Mouse (Mus musculus) embryonic facial prominence, embryonic 10.5 days (tissue): ENCODE measurements at regions not wholly inside any gene's neighbourhood (a gene's known extent, or its start where the extent isn't known, plus 50 kb on each side); places are given as distances from the start of the nearest gene placed in this dataset.

ENCODE experiments used
- DNase-seq: peaks from one replicate; pipeline ENCODE4 v3.0.0-alpha.2; 2017; ENCODE audit warnings: low spot score
- H3K27ac ChIP-seq: fragments of 300-500 bp; sonication (generic); replicated peaks from 2 replicates; pipeline ENCODE4 v1.5.1; 2016; ENCODE audit warnings: mild to moderate bottlenecking
- H3K27me3 ChIP-seq: fragments of 300-500 bp; sonication (generic); replicated peaks from 2 replicates; pipeline ENCODE4 v1.6.1; 2016; ENCODE audit warnings: low read depth, mild to moderate bottlenecking; ENCODE audit not compliant: poor library complexity, severe bottlenecking
- H3K36me3 ChIP-seq: fragments of 300-500 bp; sonication (generic); replicated peaks from 2 replicates; pipeline ENCODE4 v1.6.1; 2016; ENCODE audit warnings: mild to moderate bottlenecking, moderate library complexity
- H3K4me1 ChIP-seq: fragments of 300-500 bp; sonication (generic); 2 replicates; pipeline ENCODE4 v1.6.1; 2016
- H3K4me3 ChIP-seq: fragments of 300-500 bp; sonication (generic); 2 replicates; pipeline ENCODE4 v1.5.1; 2016; ENCODE audit warnings: mild to moderate bottlenecking, moderate library complexity
- H3K9me3 ChIP-seq: fragments of 300-500 bp; sonication (generic); 2 replicates; pipeline ENCODE4 v1.6.1; 2016; ENCODE audit warnings: mild to moderate bottlenecking
- WGBS: fragments of 180-500 bp; shearing (Covaris S2); methylation state at CpG from one replicate; pipeline ENCODE4 v1.1.7; 2016; 5-methylcytosine and 5-hydroxymethylcytosine counted together

DNA sequence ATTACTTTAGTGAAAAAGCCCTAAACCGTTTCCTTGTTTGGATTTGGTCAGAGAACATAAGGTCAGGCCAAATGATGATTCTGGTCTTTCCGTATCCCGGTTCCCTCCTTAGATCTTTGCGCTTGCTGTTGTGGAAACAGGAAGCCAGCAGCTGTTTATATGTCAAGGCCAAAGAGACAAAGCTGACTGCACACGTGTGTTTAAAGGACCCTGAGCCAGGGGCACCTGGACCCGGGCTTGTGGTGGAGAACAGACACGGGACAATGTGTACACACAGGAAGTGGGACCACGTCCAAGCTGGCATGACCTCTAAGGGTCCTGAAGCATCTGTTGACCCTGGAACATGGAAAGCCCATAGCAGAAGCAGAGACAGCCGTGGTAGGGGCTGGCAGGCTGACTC is 233.4 kb upstream of the Stt3b start:
- H3K4me1 ChIP-seq: peaks cover 26% of the 10 kb centered on the region
- DNase-seq: no peak
- 77% methylated on average over 9 of the region's 9 CpGs for WGBS
- no peaks in the 10 kb centered on the region for H3K36me3 ChIP-seq
- H3K4me3 ChIP-seq: no peak overlapping the region
- peak overlapping the region; percentile 24; the same call in 1 of the 2 replicates for H3K27ac ChIP-seq
- H3K27me3 ChIP-seq: no peaks in the 10 kb centered on the region
- peaks cover 4% of the 10 kb centered on the region; the same call in 1 of the 2 replicates for H3K9me3 ChIP-seq

DNA sequence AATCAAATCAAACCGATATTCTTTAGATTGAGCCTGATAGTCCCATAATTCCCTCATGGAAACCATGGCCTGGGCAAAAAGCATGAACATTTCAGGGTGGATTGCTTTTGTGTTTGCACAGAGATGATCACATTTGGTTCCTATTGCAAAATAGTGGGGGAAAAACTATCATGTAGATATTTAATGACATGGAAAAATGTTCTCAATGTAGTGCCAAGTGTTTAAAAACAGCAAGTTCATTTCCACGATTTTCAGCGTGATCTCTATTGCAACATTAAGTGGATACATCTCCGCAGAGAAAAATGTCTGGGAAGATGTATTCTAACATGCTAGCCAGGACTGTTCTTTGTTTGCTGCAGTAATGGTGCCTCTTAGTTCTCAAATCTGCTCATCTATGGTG is 235.0 kb upstream of the Stt3b start:
- H3K27ac ChIP-seq: no peak overlapping the region
- H3K4me3 ChIP-seq: no peak overlapping the region
- no peaks in the 10 kb centered on the region for H3K27me3 ChIP-seq
- DNase-seq: no peak
- no peaks in the 10 kb centered on the region for H3K36me3 ChIP-seq
- H3K9me3 ChIP-seq: peaks cover 4% of the 10 kb centered on the region; the same call in 1 of the 2 replicates
- 94% methylated on average over 4 of the region's 4 CpGs for WGBS
- peaks cover 31% of the 10 kb centered on the region for H3K4me1 ChIP-seq

DNA sequence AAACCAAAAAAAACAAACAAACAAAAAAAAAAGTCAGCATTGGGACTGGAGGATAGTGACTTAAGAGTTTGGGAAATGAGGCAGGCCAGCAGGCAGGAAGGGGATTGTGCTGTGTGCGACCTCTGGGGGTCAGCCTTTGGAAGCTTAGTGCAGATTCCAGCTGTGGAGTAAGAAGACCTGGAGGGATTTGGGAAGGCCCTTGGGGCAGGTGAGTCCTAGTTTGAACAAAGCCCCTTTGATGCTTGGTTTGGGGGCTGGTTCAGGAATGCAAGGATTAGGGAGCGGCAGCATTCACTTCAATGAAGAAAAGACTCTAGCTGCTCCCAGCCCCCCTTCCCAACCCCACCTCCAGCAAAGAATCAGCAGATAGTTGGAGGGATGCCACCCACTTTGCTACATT is 235.6 kb upstream of the Stt3b start:
- peaks cover 31% of the 10 kb centered on the region for H3K4me1 ChIP-seq
- no peaks in the 10 kb centered on the region for H3K27me3 ChIP-seq
- no peak overlapping the region for H3K27ac ChIP-seq
- H3K36me3 ChIP-seq: no peaks in the 10 kb centered on the region
- no peak overlapping the region for H3K4me3 ChIP-seq
- 17% methylated on average over 2 of the region's 2 CpGs for WGBS
- H3K9me3 ChIP-seq: peaks cover 4% of the 10 kb centered on the region; the same call in 1 of the 2 replicates
- peak; percentile 36 for DNase-seq

DNA sequence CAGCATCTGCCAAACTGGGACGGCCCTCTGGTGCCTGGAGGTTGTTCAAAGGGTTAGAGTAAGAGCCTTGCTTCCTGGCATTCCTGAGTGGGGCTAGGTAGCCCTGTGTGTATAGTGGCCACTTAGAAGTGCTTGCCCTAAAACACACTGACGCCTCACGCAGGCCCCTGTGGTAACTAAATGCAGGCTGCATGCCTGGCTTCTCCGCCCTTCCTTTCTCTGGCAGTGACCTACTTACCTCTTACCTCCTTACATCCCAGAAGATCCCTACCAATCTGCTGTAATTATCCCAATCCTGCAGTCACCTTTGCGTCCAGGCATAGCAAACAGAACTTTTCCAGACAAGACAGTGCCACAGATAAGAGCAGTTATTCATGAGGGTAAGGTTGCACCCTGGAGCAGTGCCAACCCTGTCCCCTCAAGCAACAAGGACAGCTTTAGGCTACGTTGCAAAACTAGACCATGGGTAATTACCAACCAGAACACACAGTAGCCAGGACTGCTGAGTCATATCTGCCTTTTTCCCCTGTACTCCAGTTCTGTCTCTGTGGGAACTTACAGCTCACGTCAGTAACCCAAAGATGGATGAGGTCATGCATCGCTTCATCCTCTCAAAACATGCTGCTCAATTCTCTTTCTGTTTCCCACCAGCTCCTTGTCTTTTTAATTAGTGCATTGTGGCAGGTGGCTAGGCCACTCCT is 237.6 kb upstream of the Stt3b start:
- H3K36me3 ChIP-seq: no peaks in the 10 kb centered on the region
- DNase-seq: no peak
- 71% methylated on average over 8 of the region's 8 CpGs for WGBS
- H3K4me3 ChIP-seq: no peak overlapping the region
- H3K27me3 ChIP-seq: no peaks in the 10 kb centered on the region
- no peaks in the 10 kb centered on the region for H3K9me3 ChIP-seq
- H3K27ac ChIP-seq: no peak overlapping the region
- peaks cover 31% of the 10 kb centered on the region for H3K4me1 ChIP-seq

DNA sequence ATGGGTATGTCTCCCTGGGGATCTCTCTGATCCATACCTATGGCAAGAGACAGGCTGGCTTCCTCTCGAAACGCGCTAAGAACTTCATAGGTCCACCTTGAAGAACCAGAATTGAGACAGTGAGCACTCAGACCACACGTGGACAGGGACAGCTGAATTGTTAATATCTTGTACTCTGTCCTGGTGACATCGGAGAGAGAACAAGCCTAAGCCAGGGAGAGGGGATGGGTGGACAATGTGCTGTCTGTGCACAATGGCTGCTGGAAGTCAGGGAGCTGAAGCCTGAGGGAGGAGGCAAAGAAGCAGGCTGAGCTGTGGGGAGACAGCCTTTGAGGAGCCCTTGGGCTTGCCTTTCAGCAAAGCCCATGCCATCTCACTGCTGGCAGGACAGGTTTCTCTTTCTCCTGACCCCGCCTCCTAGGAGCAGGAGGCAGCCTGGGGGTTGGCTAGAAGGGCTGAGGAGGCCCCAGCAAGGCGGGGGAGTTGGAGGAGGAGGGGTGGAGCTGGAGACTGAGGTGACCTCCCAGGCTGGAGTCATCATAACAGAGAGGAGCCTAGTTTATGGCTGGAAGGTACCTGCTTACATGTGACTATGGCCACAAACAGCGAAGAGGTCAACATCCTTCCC is 238.6 kb upstream of the Stt3b start:
- peak; percentile 38 for DNase-seq
- Histone ChIP-seq H3K9me3 (no peaks in the 10 kb centered on the region), H3K27ac (no peak overlapping the region), H3K4me1 (peaks cover 28% of the 10 kb centered on the region), H3K27me3 (no peaks in the 10 kb centered on the region), H3K36me3 (no peaks in the 10 kb centered on the region), H3K4me3 (no peak overlapping the region)
- WGBS: 57% methylated on average over 8 of the region's 8 CpGs

DNA sequence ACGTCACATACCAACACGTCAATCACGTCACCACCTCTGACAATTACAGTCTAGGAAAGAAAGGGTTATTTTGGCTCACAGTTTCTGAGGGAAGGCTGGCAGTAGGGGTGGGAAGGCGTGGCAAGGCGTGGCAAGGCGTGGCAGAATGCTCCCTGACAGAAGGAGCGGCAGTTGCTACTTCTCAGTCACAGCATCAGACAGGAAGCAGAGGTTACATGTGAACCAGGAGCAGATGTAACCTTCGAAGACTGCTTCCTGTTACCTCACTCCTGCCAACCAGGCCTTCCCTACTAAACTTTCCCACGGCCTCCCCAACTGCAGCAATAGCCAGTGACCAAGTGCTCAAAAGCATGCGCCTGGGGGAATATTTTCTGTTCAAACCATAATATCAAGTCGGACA is 240.9 kb upstream of the Stt3b start:
- Histone ChIP-seq H3K4me1 (peaks cover 27% of the 10 kb centered on the region), H3K9me3 (no peaks in the 10 kb centered on the region), H3K27me3 (no peaks in the 10 kb centered on the region), H3K4me3 (no peak overlapping the region), H3K36me3 (no peaks in the 10 kb centered on the region), H3K27ac (no peak overlapping the region)
- WGBS: 86% methylated on average over 11 of the region's 11 CpGs
- no peak for DNase-seq

DNA sequence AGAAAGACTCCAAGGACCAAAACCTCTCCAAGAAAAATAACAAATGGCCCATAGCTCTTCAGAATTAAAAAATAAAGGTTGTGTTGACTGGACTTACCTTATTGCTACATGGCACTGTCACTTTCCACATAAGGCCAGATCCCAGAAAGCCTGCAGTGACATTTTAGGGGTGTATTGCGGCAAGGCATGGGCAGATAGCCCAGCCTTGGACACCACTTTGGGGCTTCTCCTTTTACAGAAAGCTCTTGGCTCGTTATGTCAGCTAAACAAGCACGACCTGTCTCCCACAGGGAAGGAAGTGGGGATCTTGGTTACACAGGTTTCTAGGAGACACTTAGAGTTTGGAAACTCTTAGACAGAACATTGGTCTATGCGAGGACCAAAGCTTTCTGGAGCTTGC is 241.3 kb upstream of the Stt3b start:
- H3K27ac ChIP-seq: no peak overlapping the region
- H3K4me1 ChIP-seq: peaks cover 24% of the 10 kb centered on the region
- H3K9me3 ChIP-seq: no peaks in the 10 kb centered on the region
- H3K4me3 ChIP-seq: no peak overlapping the region
- H3K27me3 ChIP-seq: no peaks in the 10 kb centered on the region
- DNase-seq: no peak
- no peaks in the 10 kb centered on the region for H3K36me3 ChIP-seq
- 76% methylated on average over 4 of the region's 4 CpGs for WGBS

DNA sequence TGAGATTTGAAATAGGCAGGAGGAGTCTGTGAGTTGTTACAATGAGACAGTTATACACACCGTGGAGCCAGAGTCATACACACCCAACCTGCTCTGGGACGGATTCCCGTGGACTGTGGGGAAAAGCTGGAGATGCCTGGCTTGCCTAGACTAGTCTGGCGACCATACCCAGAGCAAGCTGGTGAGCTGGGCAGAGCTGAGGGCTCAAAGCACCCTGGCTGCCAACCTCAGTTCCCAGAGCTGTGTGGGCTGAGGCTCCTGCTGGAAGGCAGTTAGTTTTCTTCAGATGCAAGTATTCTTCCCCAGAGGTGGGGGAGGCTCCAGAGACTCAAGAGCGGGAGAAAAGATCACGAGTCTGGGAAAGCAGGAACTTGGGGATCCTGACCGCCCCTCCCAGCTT is 247.9 kb upstream of the Stt3b start:
- DNase-seq: no peak
- 89% methylated on average over 7 of the region's 7 CpGs for WGBS

DNA sequence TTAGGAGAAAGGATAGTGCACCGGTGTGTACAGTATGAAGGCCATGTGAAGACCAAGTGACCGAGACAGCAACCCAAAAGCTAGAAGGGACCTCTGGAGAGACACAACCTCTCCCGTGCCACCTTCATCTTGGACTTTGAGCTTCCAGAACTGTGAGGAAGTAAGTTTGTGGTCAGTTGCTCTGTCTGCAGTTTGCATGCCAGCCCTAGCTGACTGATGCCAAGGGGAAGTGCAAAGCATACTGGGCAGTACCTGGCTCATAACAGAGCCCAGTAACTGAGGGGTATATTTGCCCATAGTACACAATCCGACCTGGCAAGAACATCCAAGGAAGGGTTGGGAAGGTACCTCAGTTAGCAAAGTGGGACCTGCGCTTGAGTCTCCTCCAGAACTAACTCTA is 249.3 kb upstream of the Stt3b start:
- Histone ChIP-seq H3K4me3 (no peak overlapping the region), H3K27ac (no peak overlapping the region), H3K4me1 (peaks cover 23% of the 10 kb centered on the region), H3K27me3 (no peaks in the 10 kb centered on the region), H3K9me3 (0 out of 2 replicates have a peak, but pooled peaks cover 5% of the 10 kb centered on the region), H3K36me3 (no peaks in the 10 kb centered on the region)
- no peak for DNase-seq
- 95% methylated on average over 5 of the region's 5 CpGs for WGBS

More for the DNA sequence above, 247.9 kb upstream of the Stt3b start:
- H3K4me3 ChIP-seq: no peak overlapping the region
- no peak overlapping the region for H3K27ac ChIP-seq
- peaks cover 18% of the 10 kb centered on the region for H3K4me1 ChIP-seq
- no peaks in the 10 kb centered on the region for H3K27me3 ChIP-seq
- no peaks in the 10 kb centered on the region for H3K36me3 ChIP-seq
- H3K9me3 ChIP-seq: 0 out of 2 replicates have a peak, but pooled peaks cover 5% of the 10 kb centered on the region

DNA sequence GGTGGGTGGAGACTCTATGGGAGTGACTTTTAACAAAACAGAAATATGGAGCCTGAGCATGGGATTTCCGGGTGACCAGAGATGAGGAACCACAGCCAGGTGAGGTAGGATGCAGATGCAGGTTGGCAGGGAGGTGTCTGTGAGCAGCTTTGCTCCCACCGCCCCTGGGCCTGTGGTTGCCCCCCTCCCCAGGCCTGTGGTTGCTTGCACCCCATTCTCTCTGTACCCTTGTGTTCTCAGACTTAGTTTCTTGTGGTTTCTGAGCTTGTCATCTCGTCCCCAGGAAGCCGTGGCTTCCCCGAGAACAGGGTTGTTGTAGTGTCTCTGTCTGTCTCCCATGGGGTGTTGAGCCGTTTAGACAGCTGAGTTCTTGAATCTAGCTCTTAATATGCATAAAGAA is 251.0 kb upstream of the Stt3b start:
- Histone ChIP-seq H3K4me1 (peaks cover 18% of the 10 kb centered on the region), H3K36me3 (no peaks in the 10 kb centered on the region), H3K27me3 (no peaks in the 10 kb centered on the region), H3K9me3 (0 out of 2 replicates have a peak, but pooled peaks cover 5% of the 10 kb centered on the region), H3K4me3 (no peak overlapping the region), H3K27ac (no peak overlapping the region)
- 93% methylated on average over 6 of the region's 6 CpGs for WGBS
- DNase-seq: no peak

DNA sequence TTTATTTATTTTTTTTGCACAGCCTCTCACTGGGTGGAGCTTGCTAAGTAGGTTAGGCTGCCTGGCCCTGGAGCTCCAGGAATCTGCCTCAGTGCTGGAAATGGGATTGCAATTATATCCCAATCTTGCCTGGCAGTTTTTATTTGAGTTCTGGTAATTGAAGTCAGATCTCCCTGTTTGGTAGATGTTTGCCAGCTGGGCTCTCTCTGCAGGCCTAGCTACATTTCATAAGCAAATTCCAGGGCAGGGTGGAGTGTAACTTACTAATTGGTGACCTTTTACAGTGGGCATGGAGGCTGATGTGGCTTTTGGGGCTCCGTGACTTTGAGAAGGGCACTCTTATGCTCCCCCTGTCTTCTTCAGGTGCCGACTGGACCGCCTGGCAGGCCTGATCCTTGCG is 252.6 kb upstream of the Stt3b start:
- 48% methylated on average over 4 of the region's 4 CpGs for WGBS
- H3K9me3 ChIP-seq: 0 out of 2 replicates have a peak, but pooled peaks cover 5% of the 10 kb centered on the region
- H3K27ac ChIP-seq: 0 out of 2 replicates have a peak overlapping the region, but pooled peaks have one; percentile 35
- no peak overlapping the region for H3K4me3 ChIP-seq
- DNase-seq: no peak
- H3K36me3 ChIP-seq: no peaks in the 10 kb centered on the region
- H3K4me1 ChIP-seq: peaks cover 26% of the 10 kb centered on the region
- no peaks in the 10 kb centered on the region for H3K27me3 ChIP-seq

DNA sequence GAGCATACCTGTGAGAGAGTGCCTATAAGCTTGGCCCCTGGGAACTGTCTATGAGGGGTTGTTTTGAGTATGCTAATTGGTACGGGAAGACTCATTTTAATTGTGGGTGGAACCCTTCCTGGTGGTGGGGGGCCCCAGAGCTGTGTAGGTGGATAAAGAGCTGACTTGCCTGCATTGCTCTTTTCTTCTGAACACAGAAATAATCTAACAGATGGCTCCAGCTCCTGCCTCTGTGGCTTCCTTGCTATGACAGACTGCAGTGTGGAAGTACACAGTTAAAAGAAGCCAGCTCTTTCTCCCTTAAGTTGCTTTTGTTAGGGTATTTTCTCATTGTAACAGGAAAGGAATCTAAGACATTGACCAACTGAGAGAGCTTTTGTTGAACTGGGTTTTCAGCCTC is 254.1 kb upstream of the Stt3b start:
- no peak for DNase-seq
- Histone ChIP-seq H3K36me3 (no peaks in the 10 kb centered on the region), H3K27me3 (no peaks in the 10 kb centered on the region), H3K27ac (no peak overlapping the region), H3K9me3 (0 out of 2 replicates have a peak, but pooled peaks cover 5% of the 10 kb centered on the region), H3K4me1 (peaks cover 26% of the 10 kb centered on the region), H3K4me3 (no peak overlapping the region)
- WGBS: 70% methylated on average over 1 of the region's 1 CpGs

DNA sequence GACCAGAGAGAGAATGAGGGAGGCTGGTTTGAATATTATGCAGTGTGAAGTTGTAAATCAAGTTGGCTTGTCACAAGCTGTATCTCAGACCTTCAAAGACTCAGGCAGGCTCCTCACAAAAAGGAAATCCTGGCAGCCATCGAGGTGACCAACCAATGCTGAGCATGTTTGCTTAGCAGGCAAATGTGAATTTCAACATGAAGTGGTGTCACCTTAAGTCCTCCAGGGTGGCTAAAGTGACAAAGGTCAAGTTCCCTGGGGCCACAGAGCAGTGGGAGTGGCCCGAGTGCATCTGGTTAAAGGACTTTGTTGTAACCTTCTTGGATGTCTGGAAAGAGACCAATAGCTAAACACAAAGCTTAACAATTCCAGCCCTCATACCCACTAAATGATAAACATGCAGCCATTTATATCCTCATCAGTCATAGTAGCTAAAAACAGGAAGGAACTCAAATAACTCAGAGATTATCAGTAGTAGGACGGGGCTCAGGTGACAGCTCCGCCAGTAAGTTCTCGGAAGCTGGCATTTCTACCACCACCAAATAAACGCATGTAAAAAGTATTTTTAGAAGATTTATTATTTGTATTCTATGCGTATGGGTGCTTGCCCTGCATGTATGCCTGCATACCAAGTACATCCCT is 258.6 kb upstream of the Stt3b start:
- no peak overlapping the region for H3K27ac ChIP-seq
- DNase-seq: no peak
- 77% methylated on average over 7 of the region's 7 CpGs for WGBS
- no peak overlapping the region for H3K4me3 ChIP-seq
- H3K9me3 ChIP-seq: no peaks in the 10 kb centered on the region
- H3K27me3 ChIP-seq: no peaks in the 10 kb centered on the region
- peaks cover 12% of the 10 kb centered on the region; the same call in 1 of the 2 replicates for H3K4me1 ChIP-seq
- no peaks in the 10 kb centered on the region for H3K36me3 ChIP-seq
